Mouse (Mus musculus) neural tube, embryonic 15.5 days (tissue): Measurements from ENCODE around the gene Ldlr. TPM values are rescaled to one million over a fixed set of nuclear protein-coding genes. Genes with fewer than 3 reads are reported as not detected.
"Not testable (repeated sequence)": the region's sequence is repeated elsewhere in the genome, so short reads cannot be mapped to it uniquely, and the experiment has no call there.

ENCODE experiments used
- ATAC-seq: fragments of 200-750 bp; cut with Nextera tagmentation; 2 replicates; pipeline ENCODE4 v1.8.0; 2017; ENCODE audit warnings: mild to moderate bottlenecking, moderate TSS enrichment, moderate library complexity; ENCODE audit not compliant: low FRiP score
- H3K27ac ChIP-seq: fragments of 300-500 bp; sonication (generic); replicated peaks from 2 replicates; pipeline ENCODE4 v1.5.1; 2015; ENCODE audit warnings: mild to moderate bottlenecking, inconsistent platforms
- H3K27me3 ChIP-seq: fragments of 300-500 bp; sonication (generic); replicated peaks from 2 replicates; pipeline ENCODE4 v1.6.1; 2015; ENCODE audit warnings: inconsistent platforms
- H3K36me3 ChIP-seq: fragments of 300-500 bp; sonication (generic); 2 replicates; pipeline ENCODE4 v1.6.1; 2015; ENCODE audit warnings: inconsistent platforms
- H3K4me1 ChIP-seq: fragments of 300-500 bp; sonication (generic); 2 replicates; pipeline ENCODE4 v1.6.1; 2015; ENCODE audit warnings: inconsistent platforms
- H3K4me2 ChIP-seq: fragments of 300-500 bp; sonication (generic); 2 replicates; pipeline ENCODE4 v1.6.1; 2015; ENCODE audit warnings: inconsistent platforms, mild to moderate bottlenecking, moderate library complexity
- H3K4me3 ChIP-seq: fragments of 300-500 bp; sonication (generic); replicated peaks from 2 replicates; pipeline ENCODE4 v1.5.1; 2015; ENCODE audit warnings: mild to moderate bottlenecking, inconsistent platforms
- H3K9ac ChIP-seq: fragments of 300-500 bp; sonication (generic); replicated peaks from 2 replicates; pipeline ENCODE4 v1.6.1; 2015; ENCODE audit warnings: mild to moderate bottlenecking, inconsistent platforms
- H3K9me3 ChIP-seq: fragments of 300-500 bp; sonication (generic); replicated peaks from 2 replicates; pipeline ENCODE4 v1.6.1; 2016; ENCODE audit warnings: inconsistent platforms
- WGBS: fragments of 180-500 bp; shearing (Covaris S2); methylation state at CpG from one replicate; pipeline ENCODE4 v1.1.7; 2015; ENCODE audit warnings: mixed read lengths; 5-methylcytosine and 5-hydroxymethylcytosine counted together
- polyA plus RNA-seq: library from polyadenylated mRNA; unstranded; fragments of >200 nt; fragmentation: Nextera tagmentation; extraction: Ambion mirVana; gene quantifications from 2 replicates; pipeline ENCODE4 v1.2.1, GENCODE M21; 2015

Ldlr gene
- polyA plus RNA-seq, 1 experiment from 2014 or later: 15.3 TPM

GRCm38 (mm10) chr9:21784517-21785307, 61.4 kb downstream of the Ldlr start:
- no peak overlapping the region for H3K27ac ChIP-seq
- no peaks in the 10 kb centered on the region for H3K9me3 ChIP-seq
- H3K36me3 ChIP-seq: peaks cover 5% of the 10 kb centered on the region; the same call in 1 of the 2 replicates
- H3K4me1 ChIP-seq: peaks cover 14% of the 10 kb centered on the region
- WGBS: 92% methylated on average over 7 of the region's 7 CpGs
- H3K4me3 ChIP-seq: no peak overlapping the region
- no peak for ATAC-seq
- H3K27me3 ChIP-seq: no peaks in the 10 kb centered on the region
- H3K4me2 ChIP-seq: no peak overlapping the region
- no peak overlapping the region for H3K9ac ChIP-seq

- H3K36me3 ChIP-seq, H3K9ac ChIP-seq, ATAC-seq, H3K27me3 ChIP-seq, H3K4me3 ChIP-seq, H3K27ac ChIP-seq, H3K4me2 ChIP-seq, H3K9me3 ChIP-seq: not testable (repeated sequence)
- 60% methylated on average over 2 of the region's 2 CpGs for WGBS
- peaks cover 14% of the 10 kb centered on the region for H3K4me1 ChIP-seq
Observed at GRCm38 (mm10) chr9:21786309-21786708, 63.0 kb downstream of the Ldlr start.

- no peaks in the 10 kb centered on the region for H3K36me3 ChIP-seq
- WGBS: 8% methylated on average over 6 of the region's 6 CpGs
- H3K27ac ChIP-seq: no peak overlapping the region
- no peaks in the 10 kb centered on the region for H3K9me3 ChIP-seq
- no peak overlapping the region for H3K4me2 ChIP-seq
- no peaks in the 10 kb centered on the region for H3K27me3 ChIP-seq
- H3K4me1 ChIP-seq: peaks cover 17% of the 10 kb centered on the region
- no peak overlapping the region for H3K4me3 ChIP-seq
- H3K9ac ChIP-seq: no peak overlapping the region
- peak; percentile 58; the same call in 1 of the 2 replicates for ATAC-seq
Observed at GRCm38 (mm10) chr9:21786906-21787305, 63.6 kb downstream of the Ldlr start.

GRCm38 (mm10) chr9:21787654-21788053, 64.4 kb downstream of the Ldlr start:
- H3K4me3 ChIP-seq: no peak overlapping the region

GRCm38 (mm10) chr9:21788234-21788633, 65.0 kb downstream of the Ldlr start:
- Histone ChIP-seq H3K36me3 (no peaks in the 10 kb centered on the region), H3K9ac (no peak overlapping the region), H3K4me2 (no peak overlapping the region), H3K27me3 (no peaks in the 10 kb centered on the region), H3K27ac (no peak overlapping the region; the same call in 1 of the 2 replicates), H3K9me3 (no peaks in the 10 kb centered on the region), H3K4me3 (no peak overlapping the region), H3K4me1 (peaks cover 27% of the 10 kb centered on the region)
- ATAC-seq: no peak
- 57% methylated on average over 9 of the region's 9 CpGs for WGBS

More at GRCm38 (mm10) chr9:21787654-21788053, 64.4 kb downstream of the Ldlr start:
- Histone ChIP-seq H3K9ac (no peak overlapping the region), H3K27ac (no peak overlapping the region; the same call in 1 of the 2 replicates), H3K36me3 (no peaks in the 10 kb centered on the region), H3K9me3 (no peaks in the 10 kb centered on the region), H3K4me1 (peaks cover 21% of the 10 kb centered on the region), H3K4me2 (no peak overlapping the region), H3K27me3 (no peaks in the 10 kb centered on the region)
- no peak for ATAC-seq
- WGBS: 74% methylated on average over 5 of the region's 5 CpGs

- H3K27ac ChIP-seq: no peak overlapping the region
- H3K9me3 ChIP-seq: no peaks in the 10 kb centered on the region
- no peaks in the 10 kb centered on the region for H3K36me3 ChIP-seq
- H3K27me3 ChIP-seq: no peaks in the 10 kb centered on the region
- H3K4me1 ChIP-seq: peaks cover 34% of the 10 kb centered on the region
- 68% methylated on average over 8 of the region's 8 CpGs for WGBS
- H3K4me2 ChIP-seq: no peak overlapping the region
- ATAC-seq: no peak
- H3K4me3 ChIP-seq: no peak overlapping the region
- no peak overlapping the region for H3K9ac ChIP-seq
Observed at GRCm38 (mm10) chr9:21791861-21792260, 68.6 kb downstream of the Ldlr start.

GRCm38 (mm10) chr9:21792644-21793043, 69.4 kb downstream of the Ldlr start:
- Histone ChIP-seq H3K9me3 (no peaks in the 10 kb centered on the region), H3K4me2 (peak overlapping the region; percentile 20), H3K27me3 (0 out of 2 replicates have a peak, but pooled peaks cover under 1% of the 10 kb centered on the region), H3K4me1 (peaks cover 28% of the 10 kb centered on the region), H3K27ac (0 out of 2 replicates have a peak overlapping the region, but pooled peaks have one; percentile 33), H3K9ac (no peak overlapping the region), H3K4me3 (no peak overlapping the region), H3K36me3 (no peaks in the 10 kb centered on the region)
- 35% methylated on average over 8 of the region's 8 CpGs for WGBS
- ATAC-seq: peak; percentile 37; the same call in 1 of the 2 replicates

- not testable (repeated sequence) for H3K4me2 ChIP-seq, H3K27ac ChIP-seq, ATAC-seq, H3K27me3 ChIP-seq, H3K36me3 ChIP-seq, H3K4me3 ChIP-seq, H3K9ac ChIP-seq, H3K9me3 ChIP-seq
- peaks cover 28% of the 10 kb centered on the region for H3K4me1 ChIP-seq
- WGBS: 98% methylated on average over 6 of the region's 6 CpGs
Observed at GRCm38 (mm10) chr9:21793507-21793906, 70.2 kb downstream of the Ldlr start.

- Histone ChIP-seq H3K9me3 (no peaks in the 10 kb centered on the region), H3K4me3 (no peak overlapping the region), H3K27me3 (0 out of 2 replicates have a peak, but pooled peaks cover 5% of the 10 kb centered on the region), H3K9ac (no peak overlapping the region), H3K4me2 (no peak overlapping the region), H3K4me1 (peaks cover 32% of the 10 kb centered on the region), H3K36me3 (no peaks in the 10 kb centered on the region), H3K27ac (no peak overlapping the region)
- 95% methylated on average over 18 of the region's 18 CpGs for WGBS
- no peak for ATAC-seq
Observed at GRCm38 (mm10) chr9:21794344-21794834, 71.1 kb downstream of the Ldlr start.

GRCm38 (mm10) chr9:21794925-21795324, 71.6 kb downstream of the Ldlr start:
- Histone ChIP-seq H3K27ac (no peak overlapping the region), H3K27me3 (0 out of 2 replicates have a peak, but pooled peaks cover 5% of the 10 kb centered on the region), H3K4me2 (no peak overlapping the region), H3K9ac (no peak overlapping the region), H3K4me1 (peaks cover 32% of the 10 kb centered on the region), H3K4me3 (no peak overlapping the region), H3K36me3 (no peaks in the 10 kb centered on the region), H3K9me3 (no peaks in the 10 kb centered on the region)
- WGBS: 93% methylated on average over 22 of the region's 25 CpGs
- no peak for ATAC-seq

GRCm38 (mm10) chr9:21795579-21795978, 72.3 kb downstream of the Ldlr start:
- H3K9ac ChIP-seq: 0 out of 2 replicates have a peak overlapping the region, but pooled peaks have one; percentile 17
- H3K4me2 ChIP-seq: peak overlapping the region; percentile 93; the same call in 1 of the 2 replicates
- no peaks in the 10 kb centered on the region for H3K36me3 ChIP-seq
- H3K27me3 ChIP-seq: 0 out of 2 replicates have a peak, but pooled peaks cover 5% of the 10 kb centered on the region
- no peak for ATAC-seq
- H3K4me3 ChIP-seq: no peak overlapping the region
- H3K27ac ChIP-seq: no peak overlapping the region
- no peaks in the 10 kb centered on the region for H3K9me3 ChIP-seq
- peaks cover 32% of the 10 kb centered on the region for H3K4me1 ChIP-seq
- WGBS: 81% methylated on average over 5 of the region's 5 CpGs

GRCm38 (mm10) chr9:21796259-21796658, 73.0 kb downstream of the Ldlr start:
- H3K4me2 ChIP-seq: peak overlapping the region; percentile 93
- H3K4me1 ChIP-seq: peaks cover 32% of the 10 kb centered on the region
- H3K36me3 ChIP-seq: no peaks in the 10 kb centered on the region
- 55% methylated on average over 3 of the region's 3 CpGs for WGBS
- no peak overlapping the region for H3K4me3 ChIP-seq
- H3K9me3 ChIP-seq: no peaks in the 10 kb centered on the region
- H3K27me3 ChIP-seq: 0 out of 2 replicates have a peak, but pooled peaks cover 5% of the 10 kb centered on the region
- 0 out of 2 replicates have a peak overlapping the region, but pooled peaks have one; percentile 17 for H3K9ac ChIP-seq
- no peak for ATAC-seq
- no peak overlapping the region for H3K27ac ChIP-seq
